Mouse (Mus musculus): ENCODE measurements around the gene Uap1l1. TPM values are rescaled to one million over a fixed set of nuclear protein-coding genes. Genes with fewer than 3 reads are reported as not detected.
"Not testable (repeated sequence)": the region's sequence is repeated elsewhere in the genome, so short reads cannot be mapped to it uniquely, and the experiment has no call there.

Uap1l1 gene
- polyA plus RNA-seq (2016; fragmentation: Nextera tagmentation; extraction: Ambion mirVana): 9.5 and 12.7 TPM in 2 replicates

- H3K9me3 ChIP-seq: no peaks in the 10 kb centered on the region
- under 1% methylated on average over 54 of the region's 54 CpGs for WGBS
- H3K27ac ChIP-seq: peak within 1 kb of the TSS; percentile 82
- no peaks in the 10 kb centered on the region; the same call in 1 of the 2 replicates for H3K36me3 ChIP-seq
- DNase-seq (ENCODE audit: low spot score): peak; percentile 90
- H3K27me3 ChIP-seq (ENCODE audit: insufficient read depth, poor library complexity, severe bottlenecking): peaks cover 65% of the 10 kb centered on the region
- H3K4me3 ChIP-seq: peak within 1 kb of the TSS; percentile 79
- H3K4me1 ChIP-seq: peaks cover 12% of the 10 kb centered on the region; the same call in 1 of the 2 replicates
Observed at GRCm38 (mm10) chr2:25365091-25365761, at the start of gene Uap1l1. Uap1l1 (minus strand) TSS chr2:25365682.

DNA sequence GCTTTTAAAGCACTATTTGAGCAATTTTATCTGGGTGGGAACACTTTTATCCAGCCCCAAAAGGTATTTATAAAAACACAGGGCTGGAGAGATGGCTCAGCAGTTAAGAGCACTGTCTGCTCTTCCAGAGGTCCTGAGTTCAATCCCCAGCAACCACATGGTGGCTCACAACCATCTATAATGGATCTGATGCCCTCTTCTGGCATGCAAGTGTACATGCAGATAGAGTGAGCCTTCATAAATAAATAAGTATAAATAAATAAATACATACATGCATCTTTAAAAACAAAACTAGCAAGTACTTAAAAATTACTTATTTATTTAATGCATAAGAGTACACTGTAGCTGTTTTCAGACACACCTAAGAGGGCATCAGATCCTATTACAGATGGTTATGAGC is 48.0 kb upstream of the Uap1l1 start:
- H3K36me3 ChIP-seq; H3K4me1 ChIP-seq; H3K4me3 ChIP-seq; DNase-seq (ENCODE audit: low spot score); H3K9me3 ChIP-seq; H3K27ac ChIP-seq: not testable (repeated sequence)
- H3K27me3 ChIP-seq (ENCODE audit: insufficient read depth, poor library complexity, severe bottlenecking): peaks cover 24% of the 10 kb centered on the region

DNA sequence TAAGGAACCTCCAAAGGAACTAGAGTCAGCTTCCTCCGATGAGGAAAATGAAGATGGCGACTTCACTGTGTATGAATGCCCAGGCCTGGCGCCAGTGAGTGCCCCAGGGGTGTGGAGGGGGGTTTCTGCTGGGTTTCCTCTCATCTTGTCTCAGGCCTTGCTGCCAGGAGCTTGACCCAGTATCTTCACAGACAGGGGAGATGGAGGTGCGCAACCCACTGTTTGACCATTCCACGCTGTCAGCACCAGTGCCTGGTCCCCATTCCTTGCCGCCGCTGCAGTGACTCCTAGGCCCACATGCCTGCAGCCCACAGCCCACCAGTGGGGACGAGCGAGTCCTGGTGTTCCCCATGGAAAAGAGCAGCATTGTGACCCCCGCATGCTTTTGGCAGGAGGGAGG is 43.4 kb upstream of the Uap1l1 start:
- no peak for DNase-seq (ENCODE audit: low spot score)
- H3K4me1 ChIP-seq: no peaks in the 10 kb centered on the region
- H3K27ac ChIP-seq: no peak overlapping the region
- WGBS: 74% methylated on average over 10 of the region's 10 CpGs
- peaks cover 57% of the 10 kb centered on the region for H3K27me3 ChIP-seq (ENCODE audit: insufficient read depth, poor library complexity, severe bottlenecking)
- H3K9me3 ChIP-seq: no peaks in the 10 kb centered on the region
- H3K36me3 ChIP-seq: no peaks in the 10 kb centered on the region
- H3K4me3 ChIP-seq: no peak overlapping the region

GRCm38 (mm10) chr2:25403994-25404393 is 38.5 kb upstream of the Uap1l1 start:
- DNase-seq (ENCODE audit: low spot score): no peak
- Histone ChIP-seq H3K27ac (no peak overlapping the region), H3K4me3 (peak overlapping the region; percentile 66; the same call in 1 of the 2 replicates), H3K36me3 (no peaks in the 10 kb centered on the region), H3K4me1 (peaks cover 15% of the 10 kb centered on the region), H3K27me3 (ENCODE audit: insufficient read depth, poor library complexity, severe bottlenecking) (peaks cover 94% of the 10 kb centered on the region), H3K9me3 (no peaks in the 10 kb centered on the region)
- WGBS: 73% methylated on average over 4 of the region's 4 CpGs

DNA sequence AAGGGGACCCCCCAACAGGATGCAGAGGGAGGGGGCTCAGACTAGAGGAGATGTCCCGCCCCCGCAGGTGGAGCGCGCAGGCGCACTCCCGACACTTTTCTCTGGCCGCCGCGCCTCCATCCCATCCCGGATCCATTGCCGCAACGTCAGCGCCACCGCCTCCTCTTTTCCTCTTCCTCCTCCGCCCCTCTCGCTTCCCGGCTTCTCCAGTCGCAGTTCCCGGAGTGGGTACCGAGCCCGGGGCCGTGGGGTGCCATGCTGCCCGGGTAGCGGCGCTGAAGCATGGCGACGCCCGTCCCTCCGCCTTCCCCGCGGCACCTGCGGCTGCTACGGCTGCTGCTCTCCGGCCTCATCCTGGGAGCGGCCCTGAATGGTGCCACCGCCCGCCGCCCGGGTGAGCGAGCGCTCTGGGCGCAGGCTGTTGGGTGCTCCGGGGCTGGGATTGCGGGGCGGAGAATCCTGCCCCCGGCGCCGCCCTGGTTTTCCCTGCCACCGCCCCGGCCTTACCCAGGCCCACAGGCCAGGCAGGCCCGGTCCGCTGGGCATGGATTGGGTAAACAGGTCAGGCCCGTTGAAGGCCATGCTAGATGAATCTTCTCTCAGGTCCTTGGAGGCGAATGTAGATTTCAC is 37.6 kb upstream of the Uap1l1 start:
- DNase-seq (ENCODE audit: low spot score): no peak
- H3K9me3 ChIP-seq: no peaks in the 10 kb centered on the region
- 2% methylated on average over 54 of the region's 54 CpGs for WGBS
- no peaks in the 10 kb centered on the region for H3K36me3 ChIP-seq
- peaks cover 15% of the 10 kb centered on the region for H3K4me1 ChIP-seq
- H3K27ac ChIP-seq: no peak overlapping the region; the same call in 1 of the 2 replicates
- peaks cover 98% of the 10 kb centered on the region for H3K27me3 ChIP-seq (ENCODE audit: insufficient read depth, poor library complexity, severe bottlenecking)
- H3K4me3 ChIP-seq: peak overlapping the region; percentile 66

DNA sequence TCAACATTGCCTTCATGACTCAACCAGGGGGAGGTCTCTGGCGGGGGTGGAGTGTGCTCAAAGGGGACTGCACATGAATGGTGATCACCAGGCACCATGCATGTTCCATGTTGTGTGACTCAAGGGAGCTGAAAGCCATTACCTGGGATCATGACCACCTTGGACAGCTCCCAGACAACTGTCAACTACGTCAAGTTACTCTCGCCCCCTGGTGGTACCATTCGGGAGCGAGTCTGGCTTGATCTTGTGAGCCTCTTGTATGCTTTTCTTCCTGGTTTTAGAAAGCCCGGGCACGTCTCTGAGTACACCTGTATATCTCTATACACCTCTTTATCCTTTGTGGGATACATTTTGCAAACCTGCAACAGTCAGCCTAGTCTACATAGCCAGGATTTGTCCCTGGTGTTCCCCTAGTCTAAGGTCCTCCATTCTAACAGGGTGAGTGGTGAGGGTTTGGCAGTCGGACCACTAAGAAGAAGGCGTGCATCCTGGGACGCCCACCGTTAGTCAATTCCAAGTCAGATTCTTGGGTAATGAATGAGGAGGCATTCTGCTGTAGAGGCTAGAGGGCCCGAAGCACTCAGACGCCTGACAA is 37.0 kb upstream of the Uap1l1 start:
- H3K27ac ChIP-seq: no peak overlapping the region
- H3K36me3 ChIP-seq: no peaks in the 10 kb centered on the region
- H3K4me3 ChIP-seq: peak overlapping the region; percentile 66
- H3K9me3 ChIP-seq: no peaks in the 10 kb centered on the region
- peaks cover 15% of the 10 kb centered on the region for H3K4me1 ChIP-seq
- H3K27me3 ChIP-seq (ENCODE audit: insufficient read depth, poor library complexity, severe bottlenecking): peaks cover 98% of the 10 kb centered on the region
- 2% methylated on average over 13 of the region's 13 CpGs for WGBS
- peak; percentile 88 for DNase-seq (ENCODE audit: low spot score)

- Histone ChIP-seq H3K9me3 (no peaks in the 10 kb centered on the region), H3K4me1 (peaks cover 23% of the 10 kb centered on the region), H3K27ac (no peak overlapping the region), H3K4me3 (peak overlapping the region; percentile 22; the same call in 1 of the 2 replicates), H3K36me3 (no peaks in the 10 kb centered on the region), H3K27me3 (ENCODE audit: insufficient read depth, poor library complexity, severe bottlenecking) (peaks cover 98% of the 10 kb centered on the region)
- WGBS: 2% methylated on average over 17 of the region's 17 CpGs
- no peak for DNase-seq (ENCODE audit: low spot score)
Observed at GRCm38 (mm10) chr2:25400764-25401163, 35.3 kb upstream of the Uap1l1 start.

- H3K27me3 ChIP-seq (ENCODE audit: insufficient read depth, poor library complexity, severe bottlenecking): peaks cover 98% of the 10 kb centered on the region
- no peaks in the 10 kb centered on the region for H3K9me3 ChIP-seq
- H3K36me3 ChIP-seq: no peaks in the 10 kb centered on the region
- no peak overlapping the region for H3K27ac ChIP-seq
- 24% methylated on average over 16 of the region's 16 CpGs for WGBS
- DNase-seq (ENCODE audit: low spot score): no peak
- peak overlapping the region; percentile 22; the same call in 1 of the 2 replicates for H3K4me3 ChIP-seq
- peaks cover 26% of the 10 kb centered on the region for H3K4me1 ChIP-seq
Observed at GRCm38 (mm10) chr2:25400291-25400690, 34.8 kb upstream of the Uap1l1 start.

- H3K27ac ChIP-seq: no peak within 1 kb of the TSS
- peaks cover 100% of the 10 kb centered on the region for H3K27me3 ChIP-seq (ENCODE audit: insufficient read depth, poor library complexity, severe bottlenecking)
- no peaks in the 10 kb centered on the region for H3K9me3 ChIP-seq
- H3K4me3 ChIP-seq: no peak within 1 kb of the TSS
- no peak for DNase-seq (ENCODE audit: low spot score)
- peaks cover 36% of the 10 kb centered on the region for H3K4me1 ChIP-seq
- H3K36me3 ChIP-seq: no peaks in the 10 kb centered on the region
- 53% methylated on average over 8 of the region's 8 CpGs for WGBS
Observed at GRCm38 (mm10) chr2:25399051-25399450, 33.6 kb upstream of the Uap1l1 start, which contains the start of gene Npdc1. Npdc1 (plus strand) TSS chr2:25399351.

DNA sequence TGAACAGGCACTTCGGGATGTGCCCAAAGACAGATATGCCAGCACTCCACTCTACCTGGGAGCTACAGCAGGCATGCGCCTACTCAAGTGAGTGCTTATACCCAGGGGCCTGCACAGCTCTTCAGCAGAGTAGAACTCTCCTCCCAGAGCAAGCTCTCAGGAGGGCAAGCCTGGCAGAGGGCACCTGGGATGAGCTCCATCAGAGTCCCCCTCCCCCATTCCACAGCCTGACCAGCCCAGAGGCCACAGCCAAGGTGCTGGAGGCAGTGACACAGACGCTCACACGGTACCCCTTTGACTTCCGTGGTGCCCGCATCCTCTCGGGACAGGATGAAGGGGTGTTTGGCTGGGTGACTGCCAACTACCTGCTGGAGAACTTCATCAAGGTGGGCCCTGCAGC is 32.6 kb upstream of the Uap1l1 start:
- no peak for DNase-seq (ENCODE audit: low spot score)
- 81% methylated on average over 7 of the region's 7 CpGs for whole genome bisulfite sequencing
- no peaks in the 10 kb centered on the region for H3K36me3 ChIP-seq

DNA sequence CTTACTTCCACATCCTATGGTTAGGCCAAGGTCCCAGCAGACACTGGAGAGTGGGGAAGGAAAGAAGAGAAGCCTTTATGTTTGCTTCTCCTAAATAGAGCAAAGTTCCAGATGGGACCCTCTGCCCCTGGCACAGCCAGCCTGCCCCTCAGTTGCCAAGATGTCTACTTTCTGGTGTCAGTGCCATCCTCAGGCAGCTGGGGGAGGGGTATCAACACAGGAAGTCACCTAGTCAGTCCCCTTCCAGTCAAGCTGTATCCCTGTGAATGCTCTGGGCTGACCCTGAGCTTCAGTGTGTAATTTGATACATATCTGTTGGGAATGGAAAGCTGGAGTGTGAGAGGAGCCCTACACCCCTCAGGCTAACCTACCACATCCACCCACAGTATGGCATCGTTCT is 31.5 kb upstream of the Uap1l1 start:
- no peak overlapping the region for H3K4me3 ChIP-seq
- peaks cover 98% of the 10 kb centered on the region for H3K27me3 ChIP-seq (ENCODE audit: insufficient read depth, poor library complexity, severe bottlenecking)
- peaks cover 26% of the 10 kb centered on the region for H3K4me1 ChIP-seq
- no peak overlapping the region for H3K27ac ChIP-seq
- DNase-seq (ENCODE audit: low spot score): no peak
- 44% methylated on average over 1 of the region's 1 CpGs for WGBS
- no peaks in the 10 kb centered on the region for H3K36me3 ChIP-seq
- H3K9me3 ChIP-seq: no peaks in the 10 kb centered on the region

More for the DNA sequence above, 32.6 kb upstream of the Uap1l1 start:
- Histone ChIP-seq H3K27me3 (ENCODE audit: insufficient read depth, poor library complexity, severe bottlenecking) (peaks cover 100% of the 10 kb centered on the region), H3K27ac (no peak overlapping the region), H3K9me3 (no peaks in the 10 kb centered on the region), H3K4me3 (no peak overlapping the region), H3K4me1 (peaks cover 33% of the 10 kb centered on the region)

- H3K27ac ChIP-seq: no peak overlapping the region
- H3K9me3 ChIP-seq: no peaks in the 10 kb centered on the region
- peaks cover 97% of the 10 kb centered on the region for H3K27me3 ChIP-seq (ENCODE audit: insufficient read depth, poor library complexity, severe bottlenecking)
- WGBS: 25% methylated on average over 3 of the region's 3 CpGs
- no peaks in the 10 kb centered on the region for H3K36me3 ChIP-seq
- no peak for DNase-seq (ENCODE audit: low spot score)
- H3K4me1 ChIP-seq: peaks cover 26% of the 10 kb centered on the region
- H3K4me3 ChIP-seq: peak overlapping the region; percentile 55
Observed at GRCm38 (mm10) chr2:25396597-25396983, 31.1 kb upstream of the Uap1l1 start.
